Mouse (Mus musculus) hematopoietic multipotent progenitor cell, adult 10-12 weeks (in vitro differentiated cells): ENCODE measurements around the gene Fbxl8. TPM values are rescaled to one million over a fixed set of nuclear protein-coding genes. Genes with fewer than 3 reads are reported as not detected.

ENCODE experiments used
- polyA plus RNA-seq: library from polyadenylated mRNA; stranded (reverse); fragments of >175 nt; gene quantifications from 2 replicates; pipeline ENCODE4 v1.2.3, GENCODE M21; 2012; ENCODE audit warnings: low replicate concordance

The Fbxl8 gene
- 16.2 and 22.9 TPM in 2 replicates for polyA plus RNA-seq

GRCm38 (mm10) chr8:105264024-105264982 is at the start of gene Fbxl8, which contains the start of gene Tradd:
TSS of gene Fbxl8 (plus strand) at chr8:105264648.
TSS of gene Tradd (minus strand) at chr8:105264609.

GRCm38 (mm10) chr8:105224413-105225271 is 39.8 kb upstream of the Fbxl8 start, which contains the start of gene D230025D16Rik:
TSS of gene D230025D16Rik (plus strand) at chr8:105225145.

GRCm38 (mm10) chr8:105254966-105255350 is 9.5 kb upstream of the Fbxl8 start, which contains the start of gene B3gnt9:
TSS of gene B3gnt9 (minus strand) at chr8:105255153.

GRCm38 (mm10) chr8:105269461-105269947 is 5.1 kb downstream of the Fbxl8 start, which contains the start of gene Hsf4:
TSS of gene Hsf4 (plus strand) at chr8:105269801.

GRCm38 (mm10) chr8:105275840-105276239 is 11.4 kb downstream of the Fbxl8 start, which contains the start of gene Nol3:
TSS of gene Nol3 (plus strand) at chr8:105276140.

GRCm38 (mm10) chr8:105289805-105290460 is 25.5 kb downstream of the Fbxl8 start, which contains the start of gene 4931428F04Rik:
TSS of gene 4931428F04Rik (minus strand) at chr8:105289864.

GRCm38 (mm10) chr8:105295895-105296573 is 31.6 kb downstream of the Fbxl8 start, which contains the start of gene Exoc3l:
TSS of gene Exoc3l (minus strand) at chr8:105296101.

GRCm38 (mm10) chr8:105297511-105298192 is 33.2 kb downstream of the Fbxl8 start, which contains the start of gene E2f4:
TSS of gene E2f4 (plus strand) at chr8:105297663.

GRCm38 (mm10) chr8:105305211-105306145 is 41.0 kb downstream of the Fbxl8 start, which contains the start of gene Elmo3:
TSS of gene Elmo3 (plus strand) at chr8:105305601.

Other genes with a start within 250 kb of the Fbxl8 start
- gene Ces3a, start 216.0 kb upstream of the Fbxl8 start, polyA plus RNA-seq = not detected in 2 replicates
- not detected in 2 replicates for gene Ces3b, start 180.9 kb upstream of the Fbxl8 start, polyA plus RNA-seq
- gene Ces4a, start 132.8 kb upstream of the Fbxl8 start, polyA plus RNA-seq = not detected in 2 replicates
- 40.4 and 47.1 TPM in 2 replicates for gene Cbfb, start 94.0 kb upstream of the Fbxl8 start, polyA plus RNA-seq
- gene D230025D16Rik, start 39.5 kb upstream of the Fbxl8 start, polyA plus RNA-seq = 4.3 and 8.5 TPM in 2 replicates
- gene B3gnt9, start 9.5 kb upstream of the Fbxl8 start, polyA plus RNA-seq = 6.6 and 23.7 TPM in 2 replicates
- gene Tradd, start within 50 bp of the Fbxl8 start, polyA plus RNA-seq = 38.0 and 49.7 TPM in 2 replicates
- 2.4 and 4.4 TPM in 2 replicates for gene Hsf4, start 5.2 kb downstream of the Fbxl8 start, polyA plus RNA-seq
- gene Nol3, start 11.5 kb downstream of the Fbxl8 start, polyA plus RNA-seq = 0.17 and 0.31 TPM in 2 replicates
- 2.1 and 2.8 TPM in 2 replicates for gene 4931428F04Rik, start 25.2 kb downstream of the Fbxl8 start, polyA plus RNA-seq
- gene Exoc3l, start 31.5 kb downstream of the Fbxl8 start, polyA plus RNA-seq = 2.2 and 4.8 TPM in 2 replicates
- 41.3 and 68.2 TPM in 2 replicates for gene E2f4, start 33.0 kb downstream of the Fbxl8 start, polyA plus RNA-seq
- gene Elmo3, start 41.0 kb downstream of the Fbxl8 start, polyA plus RNA-seq = 3.4 and 3.9 TPM in 2 replicates
- 0.55 and 2.4 TPM in 2 replicates for gene Lrrc29, start 61.6 kb downstream of the Fbxl8 start, polyA plus RNA-seq
- 32.3 and 42.4 TPM in 2 replicates for gene Tmem208, start 61.7 kb downstream of the Fbxl8 start, polyA plus RNA-seq
- gene Fhod1, start 83.3 kb downstream of the Fbxl8 start, polyA plus RNA-seq = 35.9 and 70.7 TPM in 2 replicates
- gene Slc9a5, start 84.2 kb downstream of the Fbxl8 start, polyA plus RNA-seq = 2.3 and 3.7 TPM in 2 replicates
- 0.11 TPM in 1 of 2 replicates, not detected in the other for gene Plekhg4, start 108.6 kb downstream of the Fbxl8 start, polyA plus RNA-seq
- gene Kctd19, start 148.9 kb downstream of the Fbxl8 start, polyA plus RNA-seq = 0.04 TPM in 1 of 2 replicates, not detected in the other
- gene Lrrc36, start 148.9 kb downstream of the Fbxl8 start, polyA plus RNA-seq = 0.11 TPM in 1 of 2 replicates, not detected in the other
- 11.8 and 41.7 TPM in 2 replicates for gene Tppp3, start 206.9 kb downstream of the Fbxl8 start, polyA plus RNA-seq
- 8.8 and 14.2 TPM in 2 replicates for gene Zdhhc1, start 232.3 kb downstream of the Fbxl8 start, polyA plus RNA-seq